Mouse (Mus musculus): ENCODE measurements around the gene Tbce. TPM values are rescaled to one million over a fixed set of nuclear protein-coding genes. Genes with fewer than 3 reads are reported as not detected.
"Not testable (repeated sequence)": the region's sequence is repeated elsewhere in the genome, so short reads cannot be mapped to it uniquely, and the experiment has no call there.

The Tbce gene
- polyA plus RNA-seq, 1 experiment from 2014 or later: 111 TPM

- WGBS: 94% methylated on average over 5 of the region's 5 CpGs
- H3K27ac ChIP-seq: no peak overlapping the region
Measured at GRCm38 (mm10) chr13:13995046-13995445, 44.4 kb downstream of the Tbce start.

GRCm38 (mm10) chr13:13993041-13993440 lies 46.4 kb downstream of the Tbce start:
- Histone ChIP-seq H3K4me2 (replicated peaks) (no peak overlapping the region), H3K27me3 (ENCODE audit: control insufficient read depth, insufficient read depth, low read length) (no peaks in the 10 kb centered on the region), H3K9me3 (ENCODE audit: control insufficient read depth, low read length) (no peaks in the 10 kb centered on the region), H3K4me1 (replicated peaks; ENCODE audit: control insufficient read depth, insufficient read depth, low read length) (no peaks in the 10 kb centered on the region), H3K4me3 (replicated peaks; ENCODE audit: low read length) (no peak overlapping the region), H3K36me3 (replicated peaks; ENCODE audit: control insufficient read depth, insufficient read depth) (peaks cover 90% of the 10 kb centered on the region), H3K27ac (no peak overlapping the region), H3K9ac (no peak overlapping the region)
- no peak for DNase-seq (ENCODE audit: low spot score)
- no peak for ATAC-seq (ENCODE audit: low FRiP score)
- 75% methylated on average over 3 of the region's 3 CpGs for WGBS

More at GRCm38 (mm10) chr13:13995046-13995445, 44.4 kb downstream of the Tbce start:
- Histone ChIP-seq H3K4me2 (replicated peaks) (no peak overlapping the region), H3K9ac (no peak overlapping the region), H3K27me3 (ENCODE audit: control insufficient read depth, insufficient read depth, low read length) (no peaks in the 10 kb centered on the region), H3K4me3 (replicated peaks; ENCODE audit: low read length) (no peak overlapping the region), H3K36me3 (replicated peaks; ENCODE audit: control insufficient read depth, insufficient read depth) (peaks cover 97% of the 10 kb centered on the region), H3K9me3 (ENCODE audit: control insufficient read depth, low read length) (no peaks in the 10 kb centered on the region), H3K4me1 (replicated peaks; ENCODE audit: control insufficient read depth, insufficient read depth, low read length) (no peaks in the 10 kb centered on the region)
- ATAC-seq (ENCODE audit: low FRiP score) (no peak), DNase-seq (ENCODE audit: low spot score) (no peak)

GRCm38 (mm10) chr13:13990391-13990790 lies 49.0 kb downstream of the Tbce start:
- H3K9me3 ChIP-seq (ENCODE audit: control insufficient read depth, low read length): no peaks in the 10 kb centered on the region
- no peaks in the 10 kb centered on the region for H3K27me3 ChIP-seq (ENCODE audit: control insufficient read depth, insufficient read depth, low read length)
- no peak overlapping the region for H3K4me2 ChIP-seq (replicated peaks)
- no peak overlapping the region for H3K4me3 ChIP-seq (replicated peaks; ENCODE audit: low read length)
- no peak overlapping the region for H3K27ac ChIP-seq
- H3K36me3 ChIP-seq (replicated peaks; ENCODE audit: control insufficient read depth, insufficient read depth): peaks cover 74% of the 10 kb centered on the region
- WGBS: 79% methylated on average over 2 of the region's 2 CpGs
- ATAC-seq (ENCODE audit: low FRiP score) (no peak), DNase-seq (ENCODE audit: low spot score) (no peak)
- H3K9ac ChIP-seq: no peak overlapping the region
- H3K4me1 ChIP-seq (replicated peaks; ENCODE audit: control insufficient read depth, insufficient read depth, low read length): no peaks in the 10 kb centered on the region

- 90% methylated on average over 2 of the region's 2 CpGs for WGBS
- ATAC-seq (ENCODE audit: low FRiP score): no peak
- H3K36me3 ChIP-seq (replicated peaks; ENCODE audit: control insufficient read depth, insufficient read depth): peaks cover 61% of the 10 kb centered on the region
Measured at GRCm38 (mm10) chr13:13989135-13989534, 50.3 kb downstream of the Tbce start.

GRCm38 (mm10) chr13:13983523-13983922 lies 55.9 kb downstream of the Tbce start:
- Histone ChIP-seq H3K27ac (no peak overlapping the region), H3K9ac (no peak overlapping the region), H3K36me3 (replicated peaks; ENCODE audit: control insufficient read depth, insufficient read depth) (peaks cover 22% of the 10 kb centered on the region), H3K27me3 (ENCODE audit: control insufficient read depth, insufficient read depth, low read length) (no peaks in the 10 kb centered on the region), H3K9me3 (ENCODE audit: control insufficient read depth, low read length) (no peaks in the 10 kb centered on the region), H3K4me1 (replicated peaks; ENCODE audit: control insufficient read depth, insufficient read depth, low read length) (no peaks in the 10 kb centered on the region), H3K4me3 (replicated peaks; ENCODE audit: low read length) (no peak overlapping the region), H3K4me2 (replicated peaks) (no peak overlapping the region)
- no peak for ATAC-seq (ENCODE audit: low FRiP score)
- no peak for DNase-seq (ENCODE audit: low spot score)
- 87% methylated on average over 6 of the region's 6 CpGs for WGBS

More at GRCm38 (mm10) chr13:13989135-13989534, 50.3 kb downstream of the Tbce start:
- DNase-seq (ENCODE audit: low spot score): no peak
- H3K27me3 ChIP-seq (ENCODE audit: control insufficient read depth, insufficient read depth, low read length): no peaks in the 10 kb centered on the region
- H3K4me3 ChIP-seq (replicated peaks; ENCODE audit: low read length): no peak overlapping the region
- no peak overlapping the region for H3K4me2 ChIP-seq (replicated peaks)
- no peaks in the 10 kb centered on the region for H3K9me3 ChIP-seq (ENCODE audit: control insufficient read depth, low read length)
- no peaks in the 10 kb centered on the region for H3K4me1 ChIP-seq (replicated peaks; ENCODE audit: control insufficient read depth, insufficient read depth, low read length)
- no peak overlapping the region for H3K27ac ChIP-seq
- H3K9ac ChIP-seq: no peak overlapping the region

GRCm38 (mm10) chr13:13981842-13982241 lies 57.6 kb downstream of the Tbce start:
- H3K27ac ChIP-seq; ATAC-seq (ENCODE audit: low FRiP score); H3K9me3 ChIP-seq (ENCODE audit: control insufficient read depth, low read length); H3K4me1 ChIP-seq (replicated peaks; ENCODE audit: control insufficient read depth, insufficient read depth, low read length); H3K9ac ChIP-seq; H3K27me3 ChIP-seq (ENCODE audit: control insufficient read depth, insufficient read depth, low read length); H3K4me3 ChIP-seq (replicated peaks; ENCODE audit: low read length); H3K4me2 ChIP-seq (replicated peaks); DNase-seq (ENCODE audit: low spot score): not testable (repeated sequence)
- WGBS: 69% methylated on average over 1 of the region's 1 CpGs
- peaks cover 15% of the 10 kb centered on the region for H3K36me3 ChIP-seq (replicated peaks; ENCODE audit: control insufficient read depth, insufficient read depth)

- Histone ChIP-seq H3K9ac (no peak overlapping the region), H3K9me3 (ENCODE audit: control insufficient read depth, low read length) (no peaks in the 10 kb centered on the region), H3K4me1 (replicated peaks; ENCODE audit: control insufficient read depth, insufficient read depth, low read length) (no peaks in the 10 kb centered on the region), H3K36me3 (replicated peaks; ENCODE audit: control insufficient read depth, insufficient read depth) (peaks cover 6% of the 10 kb centered on the region), H3K4me2 (replicated peaks) (no peak overlapping the region), H3K4me3 (replicated peaks; ENCODE audit: low read length) (no peak overlapping the region), H3K27ac (no peak overlapping the region), H3K27me3 (ENCODE audit: control insufficient read depth, insufficient read depth, low read length) (no peaks in the 10 kb centered on the region)
- 97% methylated on average over 1 of the region's 1 CpGs for WGBS
- no peak for ATAC-seq (ENCODE audit: low FRiP score)
- DNase-seq (ENCODE audit: low spot score): no peak
Measured at GRCm38 (mm10) chr13:13969796-13970195, 69.6 kb downstream of the Tbce start.

- no peak overlapping the region for H3K4me2 ChIP-seq (replicated peaks)
- no peaks in the 10 kb centered on the region for H3K27me3 ChIP-seq (ENCODE audit: control insufficient read depth, insufficient read depth, low read length)
- no peak for DNase-seq (ENCODE audit: low spot score)
- peaks cover 6% of the 10 kb centered on the region for H3K36me3 ChIP-seq (replicated peaks; ENCODE audit: control insufficient read depth, insufficient read depth)
- H3K9ac ChIP-seq: no peak overlapping the region
- no peaks in the 10 kb centered on the region for H3K4me1 ChIP-seq (replicated peaks; ENCODE audit: control insufficient read depth, insufficient read depth, low read length)
- ATAC-seq (ENCODE audit: low FRiP score): no peak
- no peak overlapping the region for H3K4me3 ChIP-seq (replicated peaks; ENCODE audit: low read length)
- no peaks in the 10 kb centered on the region for H3K9me3 ChIP-seq (ENCODE audit: control insufficient read depth, low read length)
- no peak overlapping the region for H3K27ac ChIP-seq
- 93% methylated on average over 4 of the region's 4 CpGs for WGBS
Measured at GRCm38 (mm10) chr13:13968629-13969111, 70.8 kb downstream of the Tbce start.

GRCm38 (mm10) chr13:13966172-13966571 lies 73.3 kb downstream of the Tbce start:
- peaks cover 6% of the 10 kb centered on the region for H3K36me3 ChIP-seq (replicated peaks; ENCODE audit: control insufficient read depth, insufficient read depth)
- no peak overlapping the region for H3K4me3 ChIP-seq (replicated peaks; ENCODE audit: low read length)
- DNase-seq (ENCODE audit: low spot score): no peak
- no peak for ATAC-seq (ENCODE audit: low FRiP score)
- WGBS: 95% methylated on average over 4 of the region's 4 CpGs
- no peak overlapping the region for H3K27ac ChIP-seq
- no peak overlapping the region for H3K4me2 ChIP-seq (replicated peaks)
- H3K4me1 ChIP-seq (replicated peaks; ENCODE audit: control insufficient read depth, insufficient read depth, low read length): no peaks in the 10 kb centered on the region
- H3K9me3 ChIP-seq (ENCODE audit: control insufficient read depth, low read length): no peaks in the 10 kb centered on the region
- H3K9ac ChIP-seq: no peak overlapping the region
- no peaks in the 10 kb centered on the region for H3K27me3 ChIP-seq (ENCODE audit: control insufficient read depth, insufficient read depth, low read length)

GRCm38 (mm10) chr13:13965388-13965964 lies 74.0 kb downstream of the Tbce start:
- no peaks in the 10 kb centered on the region for H3K27me3 ChIP-seq (ENCODE audit: control insufficient read depth, insufficient read depth, low read length)
- no peak overlapping the region for H3K27ac ChIP-seq
- WGBS: 71% methylated on average over 19 of the region's 19 CpGs
- no peaks in the 10 kb centered on the region for H3K4me1 ChIP-seq (replicated peaks; ENCODE audit: control insufficient read depth, insufficient read depth, low read length)
- peaks cover 6% of the 10 kb centered on the region for H3K36me3 ChIP-seq (replicated peaks; ENCODE audit: control insufficient read depth, insufficient read depth)
- DNase-seq (ENCODE audit: low spot score): no peak
- H3K4me3 ChIP-seq (replicated peaks; ENCODE audit: low read length): no peak overlapping the region
- no peak overlapping the region for H3K4me2 ChIP-seq (replicated peaks)
- no peak overlapping the region for H3K9ac ChIP-seq
- H3K9me3 ChIP-seq (ENCODE audit: control insufficient read depth, low read length): no peaks in the 10 kb centered on the region
- ATAC-seq (ENCODE audit: low FRiP score): no peak
